Mouse (Mus musculus) CH12.LX (cell line): ENCODE data around the gene Inpp4b. TPM values are rescaled to one million over a fixed set of nuclear protein-coding genes. Genes with fewer than 3 reads are reported as not detected.

ENCODE experiments used
- DNase-seq: peaks from one replicate; pipeline ENCODE4 v3.0.0-alpha.2; 2013; ENCODE audit errors: extremely low read depth
- H3K27ac ChIP-seq: 2 replicates; pipeline ENCODE4 v1.5.1; 2012; ENCODE audit warnings: low read depth, mild to moderate bottlenecking, control low read depth, moderate library complexity; ENCODE audit not compliant: insufficient read depth
- H3K27me3 ChIP-seq: replicated peaks from 2 replicates; pipeline ENCODE3; 2012; ENCODE audit warnings: inconsistent platforms
- H3K36me3 ChIP-seq, 2 experiments: replicated peaks in 1 of 2; 2 replicates each; pipeline versions ENCODE3 to v1.6.1; 2012; ENCODE audit warnings: inconsistent platforms in 1 of 2, low read length in 1 of 2, mild to moderate bottlenecking in 1 of 2, mixed read lengths in 1 of 2, moderate library complexity in 1 of 2; ENCODE audit not compliant: control insufficient read depth in 1 of 2, insufficient read depth in 1 of 2
- H3K4me1 ChIP-seq, 2 experiments: 2 replicates each; pipeline ENCODE4 v1.6.1; 2012; ENCODE audit warnings: inconsistent platforms in 1 of 2, moderate library complexity in 1 of 2; ENCODE audit not compliant: insufficient read depth in 2 of 2, control insufficient read depth in 1 of 2
- H3K4me2 ChIP-seq: 2 replicates; pipeline ENCODE4 v1.6.1; 2012; ENCODE audit warnings: low read depth, mild to moderate bottlenecking, control low read depth; ENCODE audit not compliant: poor library complexity, insufficient read depth, severe bottlenecking
- H3K4me3 ChIP-seq, 3 experiments: fragments of 150-350 bp in 1 of 3; sonication (generic) in 1 of 3; replicated peaks in 1 of 3; 2 replicates each; pipeline versions ENCODE3 to v1.5.1; 2011 to 2012; ENCODE audit warnings: low read depth in 2 of 3, low read length in 2 of 3, mild to moderate bottlenecking in 2 of 3, moderate library complexity in 2 of 3, control low read depth in 1 of 3, improper control_type of control experiment in 1 of 3, inconsistent platforms in 1 of 3, mixed read lengths in 1 of 3; ENCODE audit not compliant: poor library complexity in 1 of 3
- H3K79me2 ChIP-seq: replicated peaks from 2 replicates; pipeline ENCODE4 v1.6.1; 2012; ENCODE audit warnings: mild to moderate bottlenecking, moderate library complexity; ENCODE audit not compliant: control insufficient read depth, poor library complexity, insufficient read depth, severe bottlenecking; ENCODE audit errors: extremely low read depth
- H3K9ac ChIP-seq: 2 replicates; pipeline ENCODE4 v1.6.1; 2012; ENCODE audit warnings: low read depth, mild to moderate bottlenecking, control low read depth, moderate library complexity; ENCODE audit not compliant: insufficient read depth
- H3K9me3 ChIP-seq: replicated peaks from 2 replicates; pipeline ENCODE3; 2012; ENCODE audit warnings: low read length, inconsistent platforms, mixed read lengths
- CHD1 ChIP-seq: IDR thresholded peaks from 2 replicates; pipeline ENCODE4 v1.6.1; 2012; ENCODE audit warnings: low read depth, low read length, improper control_type of control experiment, inconsistent platforms
- CHD2 ChIP-seq: IDR thresholded peaks from 2 replicates; pipeline ENCODE4 v1.6.1; 2011; ENCODE audit warnings: low read length, improper control_type of control experiment
- EP300 ChIP-seq: IDR thresholded peaks from 2 replicates; pipeline ENCODE4 v1.6.1; 2011; ENCODE audit warnings: low read length, improper control_type of control experiment
- ETS1 ChIP-seq: conservative IDR thresholded peaks from 2 replicates; pipeline ENCODE4 v1.6.1; 2012; ENCODE audit warnings: low read depth, mild to moderate bottlenecking, inconsistent platforms, low read length, improper control_type of control experiment, moderate library complexity
- HCFC1 ChIP-seq: IDR thresholded peaks from 2 replicates; pipeline ENCODE4 v1.6.1; 2012; ENCODE audit warnings: low read depth, mild to moderate bottlenecking, inconsistent platforms, low read length, improper control_type of control experiment
- JUN ChIP-seq: IDR thresholded peaks from 2 replicates; pipeline ENCODE4 v1.6.1; 2011; ENCODE audit warnings: low read depth, mild to moderate bottlenecking, low read length, improper control_type of control experiment, moderate library complexity; ENCODE audit not compliant: insufficient read depth
- JUND ChIP-seq: conservative IDR thresholded peaks from 2 replicates; pipeline ENCODE4 v1.6.1; 2011; ENCODE audit warnings: low read depth, low read length, improper control_type of control experiment
- MAZ ChIP-seq: IDR thresholded peaks from 2 replicates; pipeline ENCODE4 v1.6.1; 2012; ENCODE audit warnings: low read depth, mild to moderate bottlenecking, inconsistent platforms, low read length, improper control_type of control experiment, moderate library complexity
- MEF2A ChIP-seq: IDR thresholded peaks from 2 replicates; pipeline ENCODE4 v1.6.1; 2014; ENCODE audit warnings: low read depth, mild to moderate bottlenecking, inconsistent platforms, low read length, improper control_type of control experiment, borderline replicate concordance
- MXI1 ChIP-seq: IDR thresholded peaks from 2 replicates; pipeline ENCODE4 v1.6.1; 2011; ENCODE audit warnings: mild to moderate bottlenecking, low read depth, low read length, improper control_type of control experiment
- PAX5 ChIP-seq: IDR thresholded peaks from 2 replicates; pipeline ENCODE4 v1.6.1; 2012; ENCODE audit warnings: low read length, inconsistent platforms, mixed read lengths
- RAD21 ChIP-seq: IDR thresholded peaks from 2 replicates; pipeline ENCODE4 v1.6.1; 2011; ENCODE audit warnings: low read depth, mild to moderate bottlenecking, low read length, improper control_type of control experiment, moderate library complexity
- SIN3A ChIP-seq: IDR thresholded peaks from 2 replicates; pipeline ENCODE4 v1.6.1; 2012; ENCODE audit warnings: low read length, improper control_type of control experiment, inconsistent platforms
- UBTF ChIP-seq: IDR thresholded peaks from 2 replicates; pipeline ENCODE4 v1.6.1; 2012; ENCODE audit warnings: low read depth, mild to moderate bottlenecking, inconsistent platforms, low read length, improper control_type of control experiment, moderate library complexity
- ZKSCAN1 ChIP-seq: IDR thresholded peaks from 2 replicates; pipeline ENCODE4 v1.6.1; 2012; ENCODE audit warnings: low read depth, inconsistent platforms, low read length, improper control_type of control experiment, borderline replicate concordance
- ZNF384 ChIP-seq: IDR thresholded peaks from 2 replicates; pipeline ENCODE4 v1.6.1; 2012; ENCODE audit warnings: low read depth, low read length, improper control_type of control experiment, inconsistent platforms
- dilution Hi-C: fragments of 300-500 bp; cut with MboI; formaldehyde crosslinking; loops from 2 replicates; pipeline ENCODE4 v1.14.3; 2020; ENCODE audit warnings: low sequenced_read_pairs; ENCODE audit not compliant: extremely low pct_unique_long_range_greater_than_20kb, extremely low pct_ligation_motif_present
- in situ Hi-C: fragments of 300-500 bp; cut with MboI; formaldehyde crosslinking; loops from 3 replicates; pipeline ENCODE4 v1.14.3; 2019; ENCODE audit warnings: low sequenced_read_pairs, low pct_ligation_motif_present, low pct_unique_long_range_greater_than_20kb, mixed read lengths
- polyA plus RNA-seq: library from polyadenylated mRNA; unstranded; fragments of >175 nt; gene quantifications from 2 replicates; pipeline ENCODE4 v1.2.1, GENCODE M21; 2012; ENCODE audit warnings: low read depth; ENCODE audit not compliant: insufficient read length
- total RNA-seq, 2 experiments: library from RNA; depleted of rRNA; stranded (reverse); fragments of 300-350 nt in 1 of 2; fragments of >200 nt in 1 of 2; gene quantifications; 2 replicates each; pipeline ENCODE4 v1.2.3; 2012 to 2014

Gene Inpp4b
- total and polyA plus RNA-seq, 3 experiments: 3.0 to 4.9 (median 3.4) TPM

DNA sequence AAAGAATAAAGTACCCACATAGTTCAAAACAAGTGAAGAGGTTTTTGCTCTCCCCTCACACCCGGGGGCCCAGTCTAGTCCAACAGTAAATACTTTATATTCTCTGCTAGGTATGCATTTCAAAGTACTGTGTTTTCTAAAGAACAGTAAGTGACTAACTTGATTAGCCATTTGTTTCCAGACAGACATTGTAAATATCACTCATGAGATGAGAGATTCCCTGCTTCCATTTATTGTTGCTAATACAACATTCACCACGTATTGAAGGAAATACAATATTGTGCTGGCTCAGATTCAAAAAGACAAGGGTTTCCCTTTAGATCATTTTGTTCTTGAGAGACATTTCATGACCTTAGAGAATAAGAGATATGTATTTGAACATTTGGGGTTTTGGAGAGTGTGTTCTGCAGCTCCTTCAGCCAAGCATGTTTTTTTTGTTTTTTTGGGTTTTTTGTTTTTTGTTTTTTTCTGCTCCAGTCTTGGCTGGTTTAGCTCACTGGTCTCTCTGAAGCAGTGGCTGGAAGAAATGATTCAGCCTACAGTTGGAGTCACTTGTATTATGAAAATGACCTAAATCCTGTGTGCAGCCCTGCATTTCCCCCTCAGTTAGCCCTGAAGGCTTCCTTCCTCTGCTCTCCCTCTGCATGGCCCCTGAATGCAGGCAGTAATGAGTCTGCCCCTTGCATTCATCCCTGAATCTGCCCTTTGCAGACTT is 426.5 kb downstream of the Inpp4b start:
- in situ Hi-C loops: no loop called here
- Histone ChIP-seq H3K36me3 (peaks cover 0 to 2% of the 10 kb centered on the region in 2 experiments), H3K27ac (no peak overlapping the region), H3K4me3 (peak overlapping the region in 1 of 3 experiments; percentile 26), H3K9me3 (no peaks in the 10 kb centered on the region), H3K79me2 (no peaks in the 10 kb centered on the region), H3K4me1 (peaks cover 0 to 33% of the 10 kb centered on the region in 2 experiments; a peak in 2 of 4 replicates), H3K27me3 (no peaks in the 10 kb centered on the region), H3K4me2 (no peak overlapping the region), H3K9ac (no peak overlapping the region)
- dilution Hi-C loops: no loop called here
- peak; percentile 46 for DNase-seq
- TF ChIP-seq ETS1 (peak; percentile 49; the same call in 1 of the 2 replicates), MEF2A (0 out of 2 replicates have a peak, but pooled peaks have one; percentile 26), PAX5 (no peak), EP300 (peak; percentile 56), CHD2 (0 out of 2 replicates have a peak, but pooled peaks have one; percentile 15), ZKSCAN1 (peak; percentile 48; the same call in 1 of the 2 replicates), SIN3A (0 out of 2 replicates have a peak, but pooled peaks have one; percentile 12), MAZ (no peak), JUND (peak; percentile 70; the same call in 1 of the 2 replicates)

DNA sequence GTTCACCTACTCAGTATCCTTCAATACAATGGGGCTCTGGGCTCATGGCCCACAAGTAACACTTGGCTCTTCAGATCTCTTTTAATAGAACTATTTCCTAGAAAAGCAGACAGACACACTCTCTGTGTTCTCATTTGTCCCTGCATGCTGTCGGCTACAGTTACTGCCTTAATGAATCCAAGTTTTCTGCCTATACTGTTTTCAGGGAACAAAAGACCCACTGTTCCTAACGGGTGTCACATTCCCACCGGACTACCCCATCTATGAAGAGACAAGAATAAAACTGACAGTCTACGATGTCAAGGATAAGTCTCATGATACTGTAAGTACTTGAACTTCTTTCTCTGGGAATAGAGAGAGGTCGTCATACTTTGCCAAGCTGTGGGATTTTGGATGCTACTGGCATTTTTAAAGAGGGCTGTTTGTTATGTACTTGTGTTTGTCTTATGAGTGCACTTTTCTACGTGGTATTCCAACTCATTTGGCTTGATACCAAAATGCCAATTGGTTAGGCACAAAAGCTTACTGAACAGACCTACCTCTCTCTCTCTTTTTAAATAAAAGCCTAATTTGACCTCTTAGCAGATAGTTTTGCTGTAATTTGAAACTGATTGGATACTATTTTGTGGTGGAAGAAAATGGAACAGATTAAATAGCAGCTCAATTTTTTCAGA is 428.4 kb downstream of the Inpp4b start:
- Histone ChIP-seq H3K27ac (no peak overlapping the region), H3K4me2 (no peak overlapping the region), H3K9ac (no peak overlapping the region), H3K79me2 (no peaks in the 10 kb centered on the region), H3K27me3 (no peaks in the 10 kb centered on the region), H3K36me3 (peaks cover 0 to 2% of the 10 kb centered on the region in 2 experiments), H3K4me3 (no peak overlapping the region), H3K9me3 (no peaks in the 10 kb centered on the region), H3K4me1 (peaks cover under 1 to 36% of the 10 kb centered on the region in 2 experiments; a peak in 3 of 4 replicates)
- dilution Hi-C loops (no loop called here), in situ Hi-C loops (no loop called here)
- TF ChIP-seq ZNF384: no peak
- no peak for TF ChIP-seq RAD21
- TF ChIP-seq CHD1: no peak
- TF ChIP-seq MEF2A: no peak
- TF ChIP-seq UBTF: no peak
- TF ChIP-seq PAX5: no peak
- no peak for TF ChIP-seq HCFC1
- no peak for TF ChIP-seq MXI1
- no peak for TF ChIP-seq JUN
- no peak for DNase-seq
